Mouse (Mus musculus) spleen, adult 10 weeks (tissue): ENCODE results near the gene Sh3bp4. TPM values are rescaled to one million over a fixed set of nuclear protein-coding genes. Genes with fewer than 3 reads are reported as not detected.

Experiments used
- polyA plus RNA-seq: library from polyadenylated mRNA; stranded (reverse); fragments of 350-450 nt; fragmentation: Illumina TruSeq; extraction: RNeasy Lipid Tissue Mini Kit (QIAGEN cat#74804); gene quantifications from one replicate; pipeline ENCODE4 v1.2.3, GENCODE M21; 2015; ENCODE audit warnings: low replicate concordance; ENCODE audit not compliant: insufficient read depth

The Sh3bp4 gene
- polyA plus RNA-seq: 2.6 TPM

DNA sequence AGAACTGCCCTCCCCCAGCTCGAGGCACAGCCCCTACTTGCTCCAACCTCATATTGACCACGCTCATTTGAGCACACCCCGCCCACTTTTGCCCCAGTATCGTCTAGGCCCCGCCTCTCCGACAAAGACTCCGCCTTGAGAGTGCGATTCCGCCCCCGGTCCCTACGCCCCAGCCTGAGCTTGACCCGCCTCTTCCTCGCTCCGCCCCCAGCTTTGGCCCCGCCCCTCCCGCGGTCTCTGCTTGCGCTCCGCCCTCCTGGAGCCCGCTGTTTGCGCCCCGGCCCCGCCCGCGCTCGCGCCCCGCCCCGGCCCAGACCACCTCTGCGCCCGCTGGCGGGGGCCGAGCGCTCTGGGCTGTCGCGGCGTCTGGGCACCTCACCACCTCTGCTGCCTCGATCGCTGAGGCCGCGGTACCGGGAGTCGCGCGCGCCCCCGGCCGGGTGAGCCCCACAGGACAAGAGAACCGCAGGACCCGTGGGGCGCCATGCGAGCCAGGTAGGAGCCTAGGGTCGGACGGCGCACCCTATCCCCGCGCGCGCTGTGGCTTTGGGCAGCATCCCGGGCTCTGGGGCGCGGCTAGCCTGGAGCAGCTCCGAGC, at the start of gene Sh3bp4:
TSS of gene Sh3bp4 (plus strand) at position 313 of the 598 bp plus-strand sequence.

